Mouse (Mus musculus) lung, embryonic 16.5 days (tissue): ENCODE results near the gene Pik3c2g. TPM values are rescaled to one million over a fixed set of nuclear protein-coding genes. Genes with fewer than 3 reads are reported as not detected.
A peak's percentile ranks its signal among the peaks of the same experiment; 100 is the strongest.

Experiments
- ATAC-seq: fragments of 200-750 bp; cut with Nextera tagmentation; 2 replicates; pipeline ENCODE4 v1.8.0; 2017; ENCODE audit warnings: low read depth, mild to moderate bottlenecking, moderate library complexity
- H3K27ac ChIP-seq: fragments of 300-500 bp; sonication (generic); 2 replicates; pipeline ENCODE4 v1.5.1; 2014; ENCODE audit warnings: mild to moderate bottlenecking, control low read depth, low read length
- H3K27me3 ChIP-seq: fragments of 300-500 bp; sonication (generic); 2 replicates; pipeline ENCODE4 v1.6.1; 2014; ENCODE audit warnings: low read depth, low read length, mixed read lengths; ENCODE audit not compliant: control insufficient read depth, insufficient read depth
- H3K36me3 ChIP-seq: fragments of 300-500 bp; sonication (generic); 2 replicates; pipeline ENCODE4 v1.6.1; 2014; ENCODE audit warnings: low read length; ENCODE audit not compliant: control insufficient read depth, insufficient read depth
- H3K4me1 ChIP-seq: fragments of 300-500 bp; sonication (generic); replicated peaks from 2 replicates; pipeline ENCODE4 v1.6.1; 2014; ENCODE audit warnings: low read length, mixed read lengths; ENCODE audit not compliant: control insufficient read depth, insufficient read depth
- H3K4me2 ChIP-seq: fragments of 300-500 bp; sonication (generic); 2 replicates; pipeline ENCODE4 v1.6.1; 2014; ENCODE audit warnings: low read depth, low read length, control low read depth
- H3K4me3 ChIP-seq: fragments of 300-500 bp; sonication (generic); 2 replicates; pipeline ENCODE4 v1.5.1; 2014; ENCODE audit warnings: mild to moderate bottlenecking, low read length, control low read depth
- H3K9ac ChIP-seq: fragments of 300-500 bp; sonication (generic); 2 replicates; pipeline ENCODE4 v1.6.1; 2014; ENCODE audit warnings: low read length, control low read depth
- H3K9me3 ChIP-seq: fragments of 300-500 bp; sonication (generic); 2 replicates; pipeline ENCODE4 v1.6.1; 2016; ENCODE audit warnings: low read length; ENCODE audit not compliant: control insufficient read depth
- WGBS: fragments of 180-500 bp; shearing (Covaris S2); extraction: QIAGEN DNeasy Blood & Tissue Kit; methylation state at CpG from one replicate; pipeline ENCODE4 v1.1.7; 2014; 5-methylcytosine and 5-hydroxymethylcytosine counted together
- polyA plus RNA-seq: library from polyadenylated mRNA; unstranded; fragments of >200 nt; fragmentation: Nextera tagmentation; extraction: Ambion mirVana; gene quantifications from 2 replicates; pipeline ENCODE4 v1.2.1, GENCODE M21; 2015

Gene Pik3c2g
- polyA plus RNA-seq, 1 experiment from 2014 or later = 2.7 TPM

- H3K4me2 ChIP-seq = no peak overlapping the region
- no peaks in the 10 kb centered on the region for H3K36me3 ChIP-seq
- ATAC-seq = no peak
- no peaks in the 10 kb centered on the region for H3K27me3 ChIP-seq
- no peak overlapping the region for H3K27ac ChIP-seq
- no peak overlapping the region for H3K4me3 ChIP-seq
- WGBS = 29% methylated on average over 7 of the region's 7 CpGs
- no peaks in the 10 kb centered on the region for H3K4me1 ChIP-seq
- H3K9me3 ChIP-seq = no peaks in the 10 kb centered on the region
- no peak overlapping the region for H3K9ac ChIP-seq
Measured at GRCm38 (mm10) chr6:139846889-139847544, 260.0 kb downstream of the Pik3c2g start.

- no peaks in the 10 kb centered on the region for H3K27me3 ChIP-seq
- no peak overlapping the region for H3K4me2 ChIP-seq
- no peaks in the 10 kb centered on the region for H3K36me3 ChIP-seq
- no peaks in the 10 kb centered on the region for H3K4me1 ChIP-seq
- H3K9me3 ChIP-seq = no peaks in the 10 kb centered on the region
- ATAC-seq = no peak
- H3K9ac ChIP-seq = no peak overlapping the region
- no peak overlapping the region for H3K4me3 ChIP-seq
- WGBS = 66% methylated on average over 3 of the region's 3 CpGs
- H3K27ac ChIP-seq = no peak overlapping the region
Measured at GRCm38 (mm10) chr6:139849931-139850330, 262.9 kb downstream of the Pik3c2g start.

GRCm38 (mm10) chr6:139851705-139852603 lies 264.9 kb downstream of the Pik3c2g start:
- 86% methylated on average over 21 of the region's 21 CpGs for WGBS
- ATAC-seq = no peak
- H3K27ac ChIP-seq = no peak overlapping the region
- no peak overlapping the region for H3K9ac ChIP-seq
- H3K27me3 ChIP-seq = no peaks in the 10 kb centered on the region
- no peaks in the 10 kb centered on the region for H3K36me3 ChIP-seq
- no peak overlapping the region for H3K4me3 ChIP-seq
- H3K9me3 ChIP-seq = no peaks in the 10 kb centered on the region
- no peaks in the 10 kb centered on the region for H3K4me1 ChIP-seq
- no peak overlapping the region for H3K4me2 ChIP-seq

DNA sequence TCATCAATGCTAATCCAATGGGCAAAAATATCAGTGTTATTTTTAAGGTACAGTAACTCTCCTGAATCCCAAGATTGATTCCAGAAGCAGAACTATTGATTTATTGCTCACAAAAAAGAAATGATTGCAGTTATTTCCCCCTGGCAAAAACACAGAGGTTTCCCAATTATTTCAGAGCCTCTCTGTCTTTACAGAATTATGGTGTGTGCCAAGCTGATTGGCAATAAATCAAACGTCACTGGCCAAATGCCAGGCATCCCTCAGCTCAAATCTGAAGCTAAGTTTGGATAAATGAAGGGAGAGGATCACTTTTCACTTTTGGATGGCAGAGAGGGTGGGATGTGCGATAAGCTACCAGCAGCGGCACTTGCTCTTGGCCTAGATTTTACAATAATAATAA lies 265.8 kb downstream of the Pik3c2g start:
- H3K27ac ChIP-seq = no peak overlapping the region
- H3K36me3 ChIP-seq = no peaks in the 10 kb centered on the region
- no peak overlapping the region for H3K4me2 ChIP-seq
- 75% methylated on average over 3 of the region's 3 CpGs for WGBS
- H3K27me3 ChIP-seq = no peaks in the 10 kb centered on the region
- no peak overlapping the region for H3K9ac ChIP-seq
- no peaks in the 10 kb centered on the region for H3K9me3 ChIP-seq
- no peak overlapping the region for H3K4me3 ChIP-seq
- H3K4me1 ChIP-seq = no peaks in the 10 kb centered on the region
- no peak for ATAC-seq

- WGBS = 77% methylated on average over 3 of the region's 3 CpGs
Measured at GRCm38 (mm10) chr6:139860141-139860540, 273.1 kb downstream of the Pik3c2g start.

GRCm38 (mm10) chr6:139861534-139861933 lies 274.5 kb downstream of the Pik3c2g start:
- Histone ChIP-seq H3K27ac (no peak overlapping the region), H3K4me3 (no peak overlapping the region), H3K27me3 (no peaks in the 10 kb centered on the region), H3K4me1 (no peaks in the 10 kb centered on the region), H3K36me3 (no peaks in the 10 kb centered on the region), H3K9ac (no peak overlapping the region), H3K9me3 (no peaks in the 10 kb centered on the region), H3K4me2 (no peak overlapping the region)
- peak; percentile 86 for ATAC-seq
- 56% methylated on average over 2 of the region's 2 CpGs for WGBS

More at GRCm38 (mm10) chr6:139860141-139860540, 273.1 kb downstream of the Pik3c2g start:
- no peak for ATAC-seq
- Histone ChIP-seq H3K4me1 (no peaks in the 10 kb centered on the region), H3K9me3 (no peaks in the 10 kb centered on the region), H3K27ac (no peak overlapping the region), H3K4me3 (no peak overlapping the region), H3K4me2 (no peak overlapping the region), H3K9ac (no peak overlapping the region), H3K36me3 (no peaks in the 10 kb centered on the region), H3K27me3 (no peaks in the 10 kb centered on the region)

GRCm38 (mm10) chr6:139865059-139865673 lies 278.1 kb downstream of the Pik3c2g start:
- Histone ChIP-seq H3K4me1 (no peaks in the 10 kb centered on the region), H3K36me3 (no peaks in the 10 kb centered on the region), H3K27me3 (no peaks in the 10 kb centered on the region), H3K27ac (no peak overlapping the region), H3K4me3 (no peak overlapping the region), H3K9ac (no peak overlapping the region), H3K9me3 (no peaks in the 10 kb centered on the region), H3K4me2 (no peak overlapping the region)
- WGBS = 92% methylated on average over 18 of the region's 18 CpGs
- no peak for ATAC-seq

DNA sequence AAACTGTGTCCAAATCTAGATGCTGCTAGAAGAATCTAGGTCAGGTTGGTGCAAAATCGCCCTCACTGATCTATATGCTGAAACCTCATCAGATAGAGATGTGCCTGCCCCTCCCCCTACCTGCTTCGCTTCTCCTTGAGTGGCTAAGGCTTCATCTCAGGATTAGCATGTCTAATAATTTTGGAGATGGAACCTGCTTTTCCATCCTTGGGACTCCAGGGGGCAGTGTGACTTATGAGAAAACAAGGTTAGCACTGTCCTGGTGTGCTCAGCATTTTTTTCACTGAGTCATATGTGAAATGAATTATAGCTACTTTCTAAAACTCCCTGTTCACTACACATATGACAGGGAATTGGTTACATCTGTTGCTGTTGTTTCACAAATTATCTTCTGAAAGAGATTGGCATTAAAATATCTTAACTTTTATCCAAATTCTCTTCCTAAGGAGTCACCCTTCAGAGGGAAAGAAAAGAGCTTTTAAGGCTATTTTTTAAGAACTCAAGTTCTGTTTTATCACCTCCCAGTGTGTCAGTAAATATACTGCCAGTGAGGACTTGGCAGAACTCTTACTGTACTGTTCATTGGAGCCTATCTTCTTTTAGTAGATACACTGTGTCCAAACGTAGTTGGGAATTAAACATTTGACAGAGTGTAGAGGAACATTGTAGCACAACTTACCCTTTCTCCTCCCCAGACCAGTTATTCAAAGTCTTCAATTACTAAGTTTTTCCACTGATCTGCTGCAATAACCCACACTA lies 287.6 kb downstream of the Pik3c2g start:
- no peak overlapping the region for H3K4me2 ChIP-seq
- H3K36me3 ChIP-seq = no peaks in the 10 kb centered on the region
- WGBS = 35% methylated on average over 3 of the region's 3 CpGs
- H3K9ac ChIP-seq = no peak overlapping the region
- ATAC-seq = peak; percentile 82
- peaks cover 7% of the 10 kb centered on the region for H3K4me1 ChIP-seq
- H3K27me3 ChIP-seq = no peaks in the 10 kb centered on the region
- no peak overlapping the region for H3K27ac ChIP-seq
- no peaks in the 10 kb centered on the region for H3K9me3 ChIP-seq
- no peak overlapping the region for H3K4me3 ChIP-seq
